Mouse (Mus musculus): Measurements from ENCODE around the gene Rbfox1. TPM values are rescaled to one million over a fixed set of nuclear protein-coding genes. Genes with fewer than 3 reads are reported as not detected.

Gene Rbfox1
- polyA plus RNA-seq, 1 experiment, result 1.4 TPM

DNA sequence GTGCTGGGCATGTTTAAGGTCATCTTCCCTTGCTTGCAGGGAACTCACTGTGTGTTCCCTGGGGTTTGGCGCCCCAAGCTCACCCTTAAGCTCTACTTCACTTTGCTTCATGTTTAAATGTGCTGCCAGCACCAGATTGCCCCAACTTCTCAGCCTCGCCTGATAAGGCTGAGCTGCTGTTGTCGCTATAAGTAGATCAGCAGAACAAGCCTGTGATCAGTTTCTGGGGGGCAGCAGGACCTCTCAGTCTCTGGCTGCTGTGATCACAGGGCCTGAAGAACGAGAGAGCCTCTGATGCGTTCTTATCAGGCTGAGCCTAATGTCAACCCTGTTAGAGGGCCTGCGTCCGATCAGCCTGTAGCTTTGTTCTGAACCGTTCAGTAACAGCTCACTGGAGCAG, 1255.8 kb downstream of the Rbfox1 start:
- H3K27ac ChIP-seq (ENCODE audit: insufficient read depth, low read length), result no peak overlapping the region
- H3K4me3 ChIP-seq (ENCODE audit: insufficient read depth, low read length), result no peak overlapping the region
- TF ChIP-seq POLR2A (IDR thresholded peaks at IDR 0.05; ENCODE audit: low read depth, low read length), result no peak
- TF ChIP-seq CTCF (IDR thresholded peaks at IDR 0.05; ENCODE audit: borderline replicate concordance, insufficient read depth, low read length), result no peak
- no peaks in the 10 kb centered on the region for H3K4me1 ChIP-seq (ENCODE audit: control insufficient read depth, insufficient read depth, low read length)

GRCm38 (mm10) chr16:7145505-7145904, 1260.3 kb downstream of the Rbfox1 start:
- H3K4me3 ChIP-seq (ENCODE audit: insufficient read depth, low read length), result no peak overlapping the region
- no peaks in the 10 kb centered on the region for H3K4me1 ChIP-seq (ENCODE audit: control insufficient read depth, insufficient read depth, low read length)
- TF ChIP-seq POLR2A (IDR thresholded peaks at IDR 0.05; ENCODE audit: low read depth, low read length) (no peak), CTCF (IDR thresholded peaks at IDR 0.05; ENCODE audit: borderline replicate concordance, insufficient read depth, low read length) (no peak)
- H3K27ac ChIP-seq (ENCODE audit: insufficient read depth, low read length), result no peak overlapping the region

DNA sequence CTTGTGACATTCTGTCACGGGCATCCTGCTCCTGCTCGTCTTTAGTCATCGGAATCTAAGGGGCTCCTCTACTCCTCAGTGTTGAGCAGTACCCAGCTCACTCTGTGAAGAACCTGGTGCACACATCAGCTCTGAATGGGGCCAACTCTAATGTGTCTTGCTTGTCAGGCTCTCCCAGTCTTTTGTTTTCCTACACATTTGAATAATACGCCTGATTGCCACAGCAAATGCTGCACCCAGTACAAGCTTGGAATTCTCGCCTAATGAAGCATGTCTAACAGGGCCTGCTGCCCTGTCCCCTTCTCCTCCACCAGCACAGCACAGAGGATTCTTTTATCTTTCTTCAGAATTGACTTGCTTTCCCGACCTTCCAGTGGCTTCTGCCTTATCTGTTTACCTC, 1261.3 kb downstream of the Rbfox1 start:
- TF ChIP-seq CTCF (IDR thresholded peaks at IDR 0.05; ENCODE audit: borderline replicate concordance, insufficient read depth, low read length) (no peak), POLR2A (IDR thresholded peaks at IDR 0.05; ENCODE audit: low read depth, low read length) (no peak)
- Histone ChIP-seq H3K4me3 (ENCODE audit: insufficient read depth, low read length) (no peak overlapping the region), H3K4me1 (ENCODE audit: control insufficient read depth, insufficient read depth, low read length) (no peaks in the 10 kb centered on the region), H3K27ac (ENCODE audit: insufficient read depth, low read length) (no peak overlapping the region)

DNA sequence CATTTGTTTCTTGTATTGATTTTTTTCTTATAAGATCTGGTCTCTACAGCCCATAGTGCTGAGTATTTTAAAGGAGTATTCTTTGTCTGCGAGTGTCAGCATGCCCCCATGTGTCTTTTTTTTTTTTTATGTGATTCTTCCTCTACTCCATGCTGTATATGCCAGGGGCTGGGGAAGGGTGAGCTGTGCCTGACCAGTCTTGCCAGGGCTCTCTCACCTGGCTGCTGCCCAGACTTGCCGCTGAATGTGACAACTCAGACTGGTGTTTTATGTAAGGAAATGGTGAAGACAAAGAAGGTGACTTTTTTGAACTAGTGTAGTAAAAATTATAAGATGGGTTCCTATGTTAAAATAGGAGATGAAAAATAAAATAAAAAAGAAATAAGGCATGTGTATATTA, 1262.7 kb downstream of the Rbfox1 start:
- TF ChIP-seq POLR2A (IDR thresholded peaks at IDR 0.05; ENCODE audit: low read depth, low read length) (no peak), CTCF (IDR thresholded peaks at IDR 0.05; ENCODE audit: borderline replicate concordance, insufficient read depth, low read length) (no peak)
- Histone ChIP-seq H3K4me1 (ENCODE audit: control insufficient read depth, insufficient read depth, low read length) (no peaks in the 10 kb centered on the region), H3K4me3 (ENCODE audit: insufficient read depth, low read length) (no peak overlapping the region), H3K27ac (ENCODE audit: insufficient read depth, low read length) (no peak overlapping the region)

DNA sequence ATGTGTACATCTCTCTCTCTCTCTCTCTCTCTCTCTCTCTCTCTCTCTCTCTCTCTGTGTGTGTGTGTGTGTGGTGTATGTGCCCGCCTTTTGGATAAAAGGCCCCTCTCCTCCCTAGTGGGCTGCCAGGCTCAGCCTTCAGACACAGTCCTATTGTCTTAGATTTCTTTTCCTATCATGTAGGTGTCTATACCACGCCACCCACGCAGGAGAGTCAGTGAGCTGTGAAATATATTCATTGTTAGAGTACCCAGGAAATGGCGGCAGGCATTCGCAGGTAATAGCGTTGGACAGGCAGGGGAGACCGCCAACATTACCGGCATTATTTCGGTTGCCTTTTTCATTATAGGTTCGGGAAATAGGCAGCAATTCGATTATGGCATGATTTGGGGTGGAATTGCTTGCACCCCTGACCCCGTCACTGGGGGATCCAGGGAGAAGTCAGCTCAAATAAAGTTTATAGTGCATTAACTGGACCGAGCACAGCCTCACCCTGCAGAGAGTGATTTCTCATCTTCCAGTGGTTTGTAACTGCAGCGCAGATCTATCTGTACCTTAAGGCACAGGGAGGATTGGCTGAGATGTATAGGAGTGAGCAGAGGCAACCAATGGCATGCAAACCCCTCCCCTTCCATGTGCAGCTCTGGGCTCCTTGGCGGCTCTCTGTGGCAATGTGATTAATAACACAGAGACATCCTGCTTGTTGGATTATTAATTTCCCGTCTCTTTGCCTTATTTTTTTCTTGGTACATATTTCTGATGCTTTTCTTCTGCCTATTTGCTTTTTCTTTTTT, 1264.1 kb downstream of the Rbfox1 start:
- no peak overlapping the region for H3K4me3 ChIP-seq (ENCODE audit: insufficient read depth, low read length)
- TF ChIP-seq CTCF (IDR thresholded peaks at IDR 0.05; ENCODE audit: borderline replicate concordance, insufficient read depth, low read length), result no peak
- no peak for TF ChIP-seq POLR2A (IDR thresholded peaks at IDR 0.05; ENCODE audit: low read depth, low read length)
- no peaks in the 10 kb centered on the region for H3K4me1 ChIP-seq (ENCODE audit: control insufficient read depth, insufficient read depth, low read length)
- H3K27ac ChIP-seq (ENCODE audit: insufficient read depth, low read length), result no peak overlapping the region

DNA sequence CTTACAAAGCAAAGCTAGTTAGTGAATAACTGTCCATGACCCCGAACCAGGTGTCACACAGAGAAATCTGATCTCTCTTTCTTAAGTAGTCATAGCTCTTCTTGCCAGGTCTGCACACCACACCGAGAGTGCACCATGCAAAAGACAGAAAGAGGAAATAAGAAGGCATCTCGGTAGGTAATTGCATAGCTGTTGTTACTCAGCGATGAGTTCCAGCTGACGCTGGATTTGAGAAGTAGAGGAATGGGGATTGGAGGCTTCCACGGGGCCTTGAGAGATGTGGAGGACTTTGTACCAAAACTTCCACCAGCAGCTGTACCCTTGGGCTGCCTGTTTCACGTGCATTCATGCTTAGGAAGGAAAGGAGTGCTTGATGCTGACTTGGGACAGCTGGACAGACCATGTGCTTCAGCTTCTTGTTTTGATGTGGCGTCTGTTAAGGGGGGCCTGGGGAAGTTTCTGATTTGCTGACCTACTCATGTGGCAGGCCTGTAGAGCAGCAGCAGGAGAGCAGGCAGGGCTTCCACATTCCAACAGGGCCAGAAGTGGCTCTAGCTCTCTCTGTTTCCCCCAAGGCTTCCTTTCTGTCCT, 1265.1 kb downstream of the Rbfox1 start:
- Histone ChIP-seq H3K4me1 (ENCODE audit: control insufficient read depth, insufficient read depth, low read length) (no peaks in the 10 kb centered on the region), H3K27ac (ENCODE audit: insufficient read depth, low read length) (no peak overlapping the region), H3K4me3 (ENCODE audit: insufficient read depth, low read length) (no peak overlapping the region)
- TF ChIP-seq POLR2A (IDR thresholded peaks at IDR 0.05; ENCODE audit: low read depth, low read length), result no peak

DNA sequence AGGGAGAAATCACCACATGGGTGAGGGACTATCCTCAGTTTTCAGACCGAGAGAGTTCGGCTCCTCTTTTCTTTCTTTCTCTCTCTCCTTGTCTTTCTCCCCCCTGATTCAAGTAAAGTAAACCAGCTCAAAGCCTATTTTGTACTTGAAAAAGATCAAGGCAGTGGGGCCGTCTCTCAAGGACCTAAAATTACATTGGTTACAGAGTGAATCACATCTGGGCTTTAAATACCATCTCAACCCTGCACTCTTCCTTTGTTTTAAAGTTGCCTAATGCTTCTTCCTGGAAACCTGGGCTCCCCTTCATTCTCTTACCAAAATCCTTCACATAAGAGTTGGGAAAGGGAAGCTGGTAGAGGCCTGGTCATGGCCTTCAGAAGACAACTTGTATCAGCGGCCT, 1267.2 kb downstream of the Rbfox1 start:
- H3K4me1 ChIP-seq (ENCODE audit: control insufficient read depth, insufficient read depth, low read length), result no peaks in the 10 kb centered on the region

DNA sequence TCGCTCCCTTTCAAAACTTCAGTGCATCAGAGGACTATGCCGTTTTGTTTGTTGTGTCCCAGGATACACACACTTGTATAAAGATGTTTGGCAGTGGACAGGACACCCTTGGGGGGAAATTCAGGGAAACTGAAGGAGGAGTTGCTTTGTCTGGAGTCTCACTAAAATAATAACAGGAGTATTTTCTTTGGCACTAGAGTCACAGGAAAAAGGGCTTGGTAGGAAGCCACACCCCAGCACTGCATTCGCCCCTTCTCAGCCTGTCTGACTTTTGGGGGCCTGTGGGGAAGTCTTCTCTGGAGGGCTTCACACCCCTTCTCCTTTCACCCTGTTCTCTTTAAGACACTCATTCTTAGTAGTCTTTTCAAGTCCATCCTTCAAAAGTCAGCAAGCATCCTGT, 1269.5 kb downstream of the Rbfox1 start:
- Histone ChIP-seq H3K4me3 (ENCODE audit: insufficient read depth, low read length) (no peak overlapping the region), H3K27ac (ENCODE audit: insufficient read depth, low read length) (no peak overlapping the region), H3K4me1 (ENCODE audit: control insufficient read depth, insufficient read depth, low read length) (no peaks in the 10 kb centered on the region)
- TF ChIP-seq POLR2A (IDR thresholded peaks at IDR 0.05; ENCODE audit: low read depth, low read length), result no peak

More for the DNA sequence above, 1267.2 kb downstream of the Rbfox1 start:
- no peak overlapping the region for H3K4me3 ChIP-seq (ENCODE audit: insufficient read depth, low read length)
- TF ChIP-seq POLR2A (IDR thresholded peaks at IDR 0.05; ENCODE audit: low read depth, low read length) (no peak), CTCF (IDR thresholded peaks at IDR 0.05; ENCODE audit: borderline replicate concordance, insufficient read depth, low read length) (no peak)
- H3K27ac ChIP-seq (ENCODE audit: insufficient read depth, low read length), result no peak overlapping the region

DNA sequence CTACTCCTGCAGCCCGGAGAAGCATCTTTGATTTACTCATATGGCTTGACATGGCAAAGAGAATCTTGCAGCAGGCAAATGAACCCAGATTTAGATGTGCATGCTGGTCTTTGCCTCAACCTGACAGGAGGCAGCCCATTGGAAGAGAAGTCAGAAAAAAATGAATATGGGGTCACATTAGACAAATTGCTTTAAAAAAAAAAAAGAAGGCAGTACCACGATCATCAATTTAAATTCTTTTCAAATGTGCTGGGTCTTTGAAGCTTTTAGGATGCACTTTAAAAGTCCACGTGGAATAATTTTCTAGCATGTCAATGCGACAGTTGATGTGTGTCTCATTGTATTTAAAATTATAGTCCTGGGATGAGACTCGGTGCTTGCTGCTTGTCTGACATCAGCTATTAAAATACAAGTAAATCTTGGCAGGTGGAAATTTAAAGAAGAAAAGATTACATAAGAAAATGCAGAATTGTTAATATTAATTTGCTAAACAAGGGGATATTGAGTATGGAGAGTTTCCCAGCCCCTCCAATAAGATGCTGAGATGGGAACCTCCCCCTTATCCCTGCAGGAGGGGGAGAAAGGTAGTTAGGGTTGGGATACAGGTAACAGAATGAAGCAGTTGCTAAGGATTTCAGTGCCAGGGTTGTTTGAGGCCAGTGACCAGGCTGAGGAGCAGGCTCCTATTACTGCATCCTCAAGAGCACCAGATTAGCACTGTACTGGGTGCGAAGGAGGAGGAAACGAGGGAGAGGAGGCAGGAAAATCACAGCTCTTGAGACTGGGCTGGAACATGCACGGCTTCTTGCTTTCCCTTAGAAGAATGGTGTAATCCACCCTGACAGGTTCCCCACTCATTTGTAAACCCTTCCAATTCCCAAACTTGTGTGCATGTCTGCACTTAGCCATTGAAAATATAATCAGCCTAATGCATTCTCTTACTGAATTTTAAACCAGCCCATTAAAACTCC, 1274.0 kb downstream of the Rbfox1 start:
- Histone ChIP-seq H3K27ac (ENCODE audit: insufficient read depth, low read length) (no peak overlapping the region), H3K4me3 (ENCODE audit: insufficient read depth, low read length) (no peak overlapping the region), H3K4me1 (ENCODE audit: control insufficient read depth, insufficient read depth, low read length) (no peaks in the 10 kb centered on the region)
- no peak for TF ChIP-seq CTCF (IDR thresholded peaks at IDR 0.05; ENCODE audit: borderline replicate concordance, insufficient read depth, low read length)
- TF ChIP-seq POLR2A (IDR thresholded peaks at IDR 0.05; ENCODE audit: low read depth, low read length), result no peak
